Mouse (Mus musculus) limb, embryonic 12.5 days (tissue): ENCODE results near the gene Faah. TPM values are rescaled to one million over a fixed set of nuclear protein-coding genes. Genes with fewer than 3 reads are reported as not detected.
A peak's percentile ranks its signal among the peaks of the same experiment; 100 is the strongest.

ENCODE experiments used
- ATAC-seq: fragments of 200-750 bp; cut with Nextera tagmentation; 2 replicates; pipeline ENCODE4 v1.8.0; 2017; ENCODE audit warnings: low read depth, moderate TSS enrichment; ENCODE audit not compliant: insufficient number of reproducible peaks, insufficient read depth, low FRiP score, low TSS enrichment
- H3K27ac ChIP-seq: fragments of 300-500 bp; sonication (generic); 2 replicates; pipeline ENCODE4 v1.5.1; 2016; ENCODE audit warnings: mild to moderate bottlenecking, moderate library complexity
- H3K27me3 ChIP-seq: fragments of 300-500 bp; sonication (generic); 2 replicates; pipeline ENCODE4 v1.6.1; 2016; ENCODE audit warnings: mild to moderate bottlenecking, moderate library complexity
- H3K36me3 ChIP-seq: fragments of 300-500 bp; sonication (generic); 2 replicates; pipeline ENCODE4 v1.6.1; 2016; ENCODE audit warnings: mild to moderate bottlenecking, moderate library complexity
- H3K4me1 ChIP-seq: fragments of 300-500 bp; sonication (generic); replicated peaks from 2 replicates; pipeline ENCODE4 v1.6.1; 2016
- H3K4me2 ChIP-seq: fragments of 300-500 bp; sonication (generic); 2 replicates; pipeline ENCODE4 v1.6.1; 2016; ENCODE audit warnings: mild to moderate bottlenecking, moderate library complexity
- H3K4me3 ChIP-seq: fragments of 300-500 bp; sonication (generic); replicated peaks from 2 replicates; pipeline ENCODE4 v1.5.1; 2016; ENCODE audit warnings: mild to moderate bottlenecking
- H3K9ac ChIP-seq: fragments of 300-500 bp; sonication (generic); replicated peaks from 2 replicates; pipeline ENCODE4 v1.6.1; 2016; ENCODE audit warnings: mild to moderate bottlenecking, moderate library complexity
- H3K9me3 ChIP-seq: fragments of 300-500 bp; sonication (generic); 2 replicates; pipeline ENCODE4 v1.6.1; 2016; ENCODE audit warnings: mild to moderate bottlenecking, moderate library complexity
- WGBS: fragments of 180-500 bp; shearing (Covaris S2); methylation state at CpG from one replicate; pipeline ENCODE4 v1.1.7; 2016; 5-methylcytosine and 5-hydroxymethylcytosine counted together
- polyA plus RNA-seq: library from polyadenylated mRNA; unstranded; fragments of >200 nt; fragmentation: Nextera tagmentation; extraction: Ambion mirVana; gene quantifications from 2 replicates; pipeline ENCODE4 v1.2.1, GENCODE M21; 2016

The Faah gene
- 0.81 and 1.1 TPM in 2 replicates for polyA plus RNA-seq

- 6% methylated on average over 18 of the region's 18 CpGs for WGBS
- 0 out of 2 replicates have a peak, but pooled peaks cover 3% of the 10 kb centered on the region for H3K9me3 ChIP-seq
- peaks cover 23% of the 10 kb centered on the region for H3K4me1 ChIP-seq
- H3K4me2 ChIP-seq: peak within 1 kb of the TSS; percentile 99
- no peak for ATAC-seq
- peak within 1 kb of the TSS; percentile 59 for H3K9ac ChIP-seq
- no peaks in the 10 kb centered on the region for H3K36me3 ChIP-seq
- peaks cover 82% of the 10 kb centered on the region for H3K27me3 ChIP-seq
- H3K27ac ChIP-seq: no peak within 1 kb of the TSS
- peak within 1 kb of the TSS; percentile 61 for H3K4me3 ChIP-seq
Measured at GRCm38 (mm10) chr4:116017902-116018746, at the start of gene Faah. Gene Faah, minus strand, starts transcription at chr4:116017926.

- H3K27me3 ChIP-seq: no peaks in the 10 kb centered on the region
- no peak overlapping the region for H3K27ac ChIP-seq
- no peaks in the 10 kb centered on the region for H3K4me1 ChIP-seq
- peaks cover 41% of the 10 kb centered on the region for H3K36me3 ChIP-seq
- no peaks in the 10 kb centered on the region for H3K9me3 ChIP-seq
- H3K9ac ChIP-seq: no peak overlapping the region
- no peak overlapping the region for H3K4me3 ChIP-seq
- ATAC-seq: no peak
- WGBS: 60% methylated on average over 1 of the region's 1 CpGs
- no peak overlapping the region for H3K4me2 ChIP-seq
Measured at GRCm38 (mm10) chr4:116063855-116064254, 46.1 kb upstream of the Faah start.

GRCm38 (mm10) chr4:116059012-116059726 lies 41.4 kb upstream of the Faah start:
- no peak for ATAC-seq
- H3K9me3 ChIP-seq: no peaks in the 10 kb centered on the region
- 0 out of 2 replicates have a peak, but pooled peaks cover 3% of the 10 kb centered on the region for H3K4me1 ChIP-seq
- no peak overlapping the region for H3K4me3 ChIP-seq
- H3K9ac ChIP-seq: no peak overlapping the region
- no peaks in the 10 kb centered on the region for H3K36me3 ChIP-seq
- H3K27ac ChIP-seq: no peak overlapping the region
- H3K4me2 ChIP-seq: no peak overlapping the region
- no peaks in the 10 kb centered on the region for H3K27me3 ChIP-seq
- 75% methylated on average over 5 of the region's 5 CpGs for WGBS

GRCm38 (mm10) chr4:116057559-116057958 lies 39.8 kb upstream of the Faah start:
- H3K4me2 ChIP-seq: no peak overlapping the region
- no peak for ATAC-seq
- WGBS: 4% methylated on average over 1 of the region's 1 CpGs
- H3K9me3 ChIP-seq: no peaks in the 10 kb centered on the region
- H3K4me3 ChIP-seq: no peak overlapping the region
- no peaks in the 10 kb centered on the region for H3K27me3 ChIP-seq
- H3K36me3 ChIP-seq: no peaks in the 10 kb centered on the region
- no peak overlapping the region for H3K9ac ChIP-seq
- peaks cover 10% of the 10 kb centered on the region; the same call in 1 of the 2 replicates for H3K4me1 ChIP-seq
- H3K27ac ChIP-seq: no peak overlapping the region

- Histone ChIP-seq H3K36me3 (peaks cover 3% of the 10 kb centered on the region; the same call in 1 of the 2 replicates), H3K27ac (peak within 1 kb of the TSS; percentile 89), H3K9me3 (no peaks in the 10 kb centered on the region), H3K4me2 (peak within 1 kb of the TSS; percentile 80), H3K9ac (peak within 1 kb of the TSS; percentile 63), H3K27me3 (no peaks in the 10 kb centered on the region), H3K4me3 (peak within 1 kb of the TSS; percentile 53), H3K4me1 (peaks cover 16% of the 10 kb centered on the region; the same call in 1 of the 2 replicates)
- under 1% methylated on average over 35 of the region's 35 CpGs for WGBS
- peak; percentile 96 for ATAC-seq
Measured at GRCm38 (mm10) chr4:116053399-116053961, 35.8 kb upstream of the Faah start, which contains the start of gene Nsun4. Gene Nsun4, minus strand, starts transcription at chr4:116053876.

- Histone ChIP-seq H3K4me2 (peak overlapping the region; percentile 80), H3K9ac (peak overlapping the region; percentile 63), H3K4me1 (peaks cover 16% of the 10 kb centered on the region; the same call in 1 of the 2 replicates), H3K27ac (peak overlapping the region; percentile 89), H3K4me3 (peak overlapping the region; percentile 53), H3K36me3 (peaks cover 11% of the 10 kb centered on the region), H3K9me3 (no peaks in the 10 kb centered on the region), H3K27me3 (no peaks in the 10 kb centered on the region)
- WGBS: 10% methylated on average over 22 of the region's 22 CpGs
- no peak for ATAC-seq
Measured at GRCm38 (mm10) chr4:116052526-116053293, 35.0 kb upstream of the Faah start.

GRCm38 (mm10) chr4:116049211-116049610 lies 31.5 kb upstream of the Faah start:
- Histone ChIP-seq H3K36me3 (peaks cover 23% of the 10 kb centered on the region), H3K4me3 (no peak overlapping the region), H3K27ac (no peak overlapping the region), H3K27me3 (no peaks in the 10 kb centered on the region), H3K4me1 (peaks cover 13% of the 10 kb centered on the region; the same call in 1 of the 2 replicates), H3K9me3 (no peaks in the 10 kb centered on the region), H3K9ac (no peak overlapping the region), H3K4me2 (no peak overlapping the region)
- 80% methylated on average over 3 of the region's 3 CpGs for WGBS
- no peak for ATAC-seq

GRCm38 (mm10) chr4:116048130-116048920 lies 30.6 kb upstream of the Faah start:
- Histone ChIP-seq H3K9ac (no peak overlapping the region), H3K27me3 (no peaks in the 10 kb centered on the region), H3K4me3 (no peak overlapping the region), H3K36me3 (peaks cover 30% of the 10 kb centered on the region), H3K4me1 (peaks cover 11% of the 10 kb centered on the region; the same call in 1 of the 2 replicates), H3K4me2 (no peak overlapping the region), H3K27ac (no peak overlapping the region), H3K9me3 (no peaks in the 10 kb centered on the region)
- WGBS: 82% methylated on average over 7 of the region's 7 CpGs
- no peak for ATAC-seq

GRCm38 (mm10) chr4:116047681-116048080 lies 30.0 kb upstream of the Faah start:
- Histone ChIP-seq H3K4me1 (peaks cover 7% of the 10 kb centered on the region; the same call in 1 of the 2 replicates), H3K4me2 (no peak overlapping the region), H3K27ac (no peak overlapping the region), H3K4me3 (no peak overlapping the region), H3K9me3 (no peaks in the 10 kb centered on the region), H3K27me3 (no peaks in the 10 kb centered on the region), H3K36me3 (peaks cover 36% of the 10 kb centered on the region), H3K9ac (no peak overlapping the region)
- 91% methylated on average over 1 of the region's 1 CpGs for WGBS
- no peak for ATAC-seq

GRCm38 (mm10) chr4:116046604-116047003 lies 28.9 kb upstream of the Faah start:
- H3K9me3 ChIP-seq: no peaks in the 10 kb centered on the region
- no peak for ATAC-seq
- WGBS: 92% methylated on average over 2 of the region's 2 CpGs
- peaks cover 45% of the 10 kb centered on the region for H3K36me3 ChIP-seq
- no peaks in the 10 kb centered on the region for H3K4me1 ChIP-seq
- no peak overlapping the region for H3K27ac ChIP-seq
- H3K27me3 ChIP-seq: no peaks in the 10 kb centered on the region
- no peak overlapping the region for H3K4me3 ChIP-seq
- no peak overlapping the region for H3K4me2 ChIP-seq
- H3K9ac ChIP-seq: no peak overlapping the region
